Mouse (Mus musculus): ENCODE results near the gene Rpl23.

- TF ChIP-seq CTCF (IDR thresholded peaks at IDR 0.05; ENCODE audit: control insufficient read depth, insufficient read depth, insufficient read length) (no peak), MAX (IDR thresholded peaks at IDR 0.05) (no peak), FOSL1 (IDR thresholded peaks at IDR 0.05; ENCODE audit: insufficient read depth, low read length, poor library complexity, severe bottlenecking) (no peak), CEBPB (IDR thresholded peaks at IDR 0.05; ENCODE audit: low read depth) (no peak)
Measured at GRCm38 (mm10) chr11:97742591-97742990, 39.6 kb downstream of the Rpl23 start.

Data from C2C12 (cell line).